Mouse (Mus musculus) embryonic fibroblast, embryonic 13.5 days (primary cell): Measurements from ENCODE around the gene Olfr1499. TPM values are rescaled to one million over a fixed set of nuclear protein-coding genes. Genes with fewer than 3 reads are reported as not detected.

Source experiments
- H3K27ac ChIP-seq: 2 replicates; pipeline ENCODE4 v1.5.1; 2012; ENCODE audit warnings: low read length, control low read depth, inconsistent platforms; ENCODE audit not compliant: insufficient read depth
- H3K4me1 ChIP-seq: 2 replicates; pipeline ENCODE4 v1.6.1; 2011; ENCODE audit warnings: low read length; ENCODE audit not compliant: control insufficient read depth, insufficient read depth
- H3K4me3 ChIP-seq: 2 replicates; pipeline ENCODE4 v1.5.1; 2011; ENCODE audit warnings: mild to moderate bottlenecking, control low read depth, low read length; ENCODE audit not compliant: insufficient read depth
- CTCF ChIP-seq: IDR thresholded peaks from 2 replicates; pipeline ENCODE4 v1.5.1; 2011; ENCODE audit warnings: mild to moderate bottlenecking, control low read depth, low read length, moderate library complexity, borderline replicate concordance; ENCODE audit not compliant: insufficient read depth
- POLR2A ChIP-seq: IDR thresholded peaks from 2 replicates; pipeline ENCODE4 v1.6.1; 2011; ENCODE audit warnings: low read depth, mild to moderate bottlenecking, control low read depth, low read length, moderate library complexity
- polyA plus RNA-seq: library from polyadenylated mRNA; stranded (reverse); fragments of >200 nt; gene quantifications from 2 replicates; pipeline ENCODE4 v1.2.4, GENCODE M21; 2011; ENCODE audit warnings: low read depth; ENCODE audit not compliant: missing spikeins, insufficient read length

Olfr1499 gene
- polyA plus RNA-seq, 1 experiment, result not detected

DNA sequence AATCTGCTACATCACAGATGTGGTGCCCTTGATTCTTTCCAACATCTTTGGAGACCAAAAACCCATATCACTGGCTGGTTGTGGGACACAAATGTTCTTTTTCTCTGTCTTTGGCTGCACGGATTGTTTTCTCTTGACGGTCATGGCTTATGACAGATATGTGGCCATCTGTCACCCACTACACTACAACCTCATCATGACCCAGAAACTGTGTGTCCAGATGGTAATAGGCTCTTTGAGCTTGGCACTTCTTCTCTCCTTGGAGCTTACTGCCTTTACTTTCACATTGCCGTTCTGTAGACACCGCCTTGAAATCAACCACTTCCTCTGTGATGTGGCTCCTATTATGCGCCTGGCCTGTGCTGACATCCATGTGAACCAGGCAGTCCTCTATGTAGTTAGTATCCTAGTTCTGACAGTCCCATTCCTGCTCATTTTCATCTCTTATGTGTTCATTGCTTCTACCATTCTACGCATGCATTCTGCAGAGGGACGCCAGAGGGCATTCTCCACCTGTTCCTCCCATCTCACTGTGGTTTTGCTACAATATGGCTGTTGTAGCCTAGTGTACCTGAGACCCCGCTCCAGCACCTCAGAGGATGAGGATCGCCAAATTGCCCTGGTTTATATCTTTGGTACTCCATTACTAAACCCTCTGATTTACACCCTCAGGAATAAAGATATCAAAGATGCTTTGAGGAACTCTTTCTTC, 50.5 kb downstream of the Olfr1499 start:
- H3K4me3 ChIP-seq, result no peak overlapping the region
- no peak for TF ChIP-seq POLR2A
- TF ChIP-seq CTCF, result no peak
- H3K27ac ChIP-seq, result no peak overlapping the region
- H3K4me1 ChIP-seq, result no peaks in the 10 kb centered on the region

DNA sequence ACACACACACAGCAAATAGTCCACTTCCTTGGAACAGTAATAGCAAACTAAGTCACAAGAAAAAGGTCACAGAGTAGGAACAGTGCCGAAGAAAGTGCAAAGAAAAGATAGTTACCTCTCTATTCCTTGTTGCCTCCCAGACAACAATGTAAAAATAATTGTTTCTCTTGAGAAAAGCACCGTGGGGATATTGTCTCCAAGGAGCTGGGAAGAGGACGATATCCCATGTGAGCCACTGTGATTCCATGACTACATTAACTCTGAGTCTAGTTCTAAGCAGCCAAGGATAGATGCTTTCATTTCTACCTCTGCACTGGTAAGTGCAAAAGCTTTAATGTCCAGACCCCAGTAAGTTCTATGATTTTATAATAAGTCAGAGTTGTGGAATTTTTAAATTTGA, 54.9 kb downstream of the Olfr1499 start, which contains the start of gene Olfr1495:
TSS of gene Olfr1495 (plus strand) at position 301 of the 400 bp plus-strand sequence.
- TF ChIP-seq CTCF, result no peak
- TF ChIP-seq POLR2A, result no peak
- H3K4me3 ChIP-seq, result no peak within 1 kb of the TSS
- H3K4me1 ChIP-seq, result no peaks in the 10 kb centered on the region
- H3K27ac ChIP-seq, result no peak within 1 kb of the TSS

Other genes with a start within 250 kb of the Olfr1499 start
- gene Olfr1484, start 235.9 kb downstream of the Olfr1499 start, polyA plus RNA-seq, result not detected in 2 replicates
- gene Olfr1487, start 202.1 kb downstream of the Olfr1499 start, polyA plus RNA-seq, result not detected in 2 replicates
- gene Olfr1489, start 187.8 kb downstream of the Olfr1499 start, polyA plus RNA-seq, result not detected in 2 replicates
- gene Olfr1490, start 168.4 kb downstream of the Olfr1499 start, polyA plus RNA-seq, result not detected in 2 replicates
- not detected in 2 replicates for gene Olfr1491, start 122.2 kb downstream of the Olfr1499 start, polyA plus RNA-seq
- gene Olfr1493-ps1, start 96.2 kb downstream of the Olfr1499 start, polyA plus RNA-seq, result not detected in 2 replicates
- gene Olfr1494, start 79.7 kb downstream of the Olfr1499 start, polyA plus RNA-seq, result not detected in 2 replicates
- gene Olfr1495, start 54.8 kb downstream of the Olfr1499 start, polyA plus RNA-seq, result not detected in 2 replicates
- gene Olfr1496, start 41.6 kb downstream of the Olfr1499 start, polyA plus RNA-seq, result not detected in 2 replicates
- gene Olfr1497, start 21.2 kb downstream of the Olfr1499 start, polyA plus RNA-seq, result not detected in 2 replicates
- gene Olfr1500, start 11.0 kb upstream of the Olfr1499 start, polyA plus RNA-seq, result not detected in 2 replicates
- gene Olfr1501, start 31.2 kb upstream of the Olfr1499 start, polyA plus RNA-seq, result not detected in 2 replicates
- not detected in 2 replicates for gene Olfr1502, start 42.3 kb upstream of the Olfr1499 start, polyA plus RNA-seq
- gene Olfr1504, start 78.5 kb upstream of the Olfr1499 start, polyA plus RNA-seq, result not detected in 2 replicates
- gene Olfr1505, start 94.1 kb upstream of the Olfr1499 start, polyA plus RNA-seq, result not detected in 2 replicates